Mouse (Mus musculus) brain, embryonic 14.5 days (tissue): ENCODE results near the gene Dap. TPM values are rescaled to one million over a fixed set of nuclear protein-coding genes. Genes with fewer than 3 reads are reported as not detected.

Source experiments
- DNase-seq: peaks from one replicate; pipeline ENCODE4 v3.0.0-alpha.2; 2011; ENCODE audit warnings: low read depth
- CTCF ChIP-seq: fragments of 200-500 bp; IDR thresholded peaks from 2 replicates; pipeline ENCODE4 v1.5.1; 2012; ENCODE audit warnings: inconsistent platforms, mild to moderate bottlenecking, moderate library complexity, borderline replicate concordance; ENCODE audit not compliant: insufficient read depth, insufficient read length; ENCODE audit errors: extremely low read depth
- POLR2A ChIP-seq: fragments of 200-500 bp; IDR thresholded peaks from 2 replicates; pipeline ENCODE4 v1.6.1; 2012; ENCODE audit warnings: mild to moderate bottlenecking, inconsistent platforms, borderline replicate concordance; ENCODE audit not compliant: poor library complexity, insufficient read depth, insufficient read length, severe bottlenecking; ENCODE audit errors: extremely low read depth
- polyA plus RNA-seq: library from polyadenylated mRNA; depleted of rRNA; stranded (reverse); fragments of >200 nt; gene quantifications from 2 replicates; pipeline ENCODE4 v1.2.3, GENCODE M21; 2012

The Dap gene
- polyA plus RNA-seq, 1 experiment, result 24.4 TPM

GRCm38 (mm10) chr15:31244696-31245445 is 20.8 kb downstream of the Dap start:
- DNase-seq, result no peak
- no peak for TF ChIP-seq CTCF
- TF ChIP-seq POLR2A, result no peak

- DNase-seq, result no peak
- TF ChIP-seq CTCF, result no peak
- no peak for TF ChIP-seq POLR2A
These were observed 21.8 kb downstream of the Dap start for GRCm38 (mm10) chr15:31245934-31246333.

GRCm38 (mm10) chr15:31247035-31247434 is 22.9 kb downstream of the Dap start:
- TF ChIP-seq POLR2A (no peak), CTCF (no peak)
- DNase-seq, result peak; percentile 52

- TF ChIP-seq POLR2A (no peak), CTCF (no peak)
- no peak for DNase-seq
These were observed 24.8 kb downstream of the Dap start for GRCm38 (mm10) chr15:31248882-31249281.

GRCm38 (mm10) chr15:31250027-31250426 is 25.9 kb downstream of the Dap start:
- no peak for DNase-seq
- TF ChIP-seq CTCF (no peak), POLR2A (no peak)

GRCm38 (mm10) chr15:31250676-31251075 is 26.6 kb downstream of the Dap start:
- TF ChIP-seq CTCF (no peak), POLR2A (no peak)
- peak; percentile 60 for DNase-seq

- TF ChIP-seq CTCF, result no peak
- no peak for DNase-seq
These were observed 27.1 kb downstream of the Dap start for GRCm38 (mm10) chr15:31251189-31251588.

- TF ChIP-seq CTCF, result no peak
- peak; percentile 33 for DNase-seq
These were observed 28.6 kb downstream of the Dap start for GRCm38 (mm10) chr15:31252590-31253311.

GRCm38 (mm10) chr15:31253380-31253779 is 29.3 kb downstream of the Dap start:
- DNase-seq, result no peak
- TF ChIP-seq POLR2A, result no peak
- no peak for TF ChIP-seq CTCF

GRCm38 (mm10) chr15:31253963-31254362 is 29.8 kb downstream of the Dap start:
- DNase-seq, result peak; percentile 24
- no peak for TF ChIP-seq POLR2A
- no peak for TF ChIP-seq CTCF

- no peak for DNase-seq
- no peak for TF ChIP-seq CTCF
- no peak for TF ChIP-seq POLR2A
These were observed 30.9 kb downstream of the Dap start for GRCm38 (mm10) chr15:31254939-31255535.

- DNase-seq, result no peak
- no peak for TF ChIP-seq CTCF
- no peak for TF ChIP-seq POLR2A
These were observed 31.6 kb downstream of the Dap start for GRCm38 (mm10) chr15:31255762-31256161.

- no peak for DNase-seq
- no peak for TF ChIP-seq CTCF
- no peak for TF ChIP-seq POLR2A
These were observed 33.2 kb downstream of the Dap start for GRCm38 (mm10) chr15:31257329-31257728.

GRCm38 (mm10) chr15:31258029-31258692 is 34.0 kb downstream of the Dap start:
- no peak for TF ChIP-seq CTCF
- no peak for TF ChIP-seq POLR2A
- no peak for DNase-seq
